Mouse (Mus musculus): ENCODE measurements at regions not wholly inside any gene's neighbourhood (a gene's known extent, or its start where the extent isn't known, plus 50 kb on each side); places are given as distances from the start of the nearest gene placed in this dataset.

DNA sequence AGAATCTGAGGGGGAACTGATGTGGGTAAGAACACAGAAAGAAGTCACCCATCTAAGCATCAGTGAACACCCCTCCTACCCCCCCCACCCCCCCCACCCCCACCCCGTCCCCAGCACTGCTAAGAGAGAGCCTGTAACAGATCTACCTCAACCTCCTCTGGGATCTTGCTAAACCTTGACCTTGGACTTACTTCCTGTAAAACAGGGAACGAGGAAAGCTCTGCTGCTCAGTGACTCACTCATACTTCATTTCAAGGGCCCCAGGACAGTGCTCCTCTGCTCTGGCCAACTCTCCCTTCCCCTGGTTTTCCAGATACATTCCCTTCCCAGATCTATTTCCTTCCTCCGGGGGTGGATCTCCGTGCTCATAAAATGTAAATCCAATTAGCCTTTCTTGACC, 510.4 kb upstream of the Mpdz start:
- TF ChIP-seq E2F4 (IDR thresholded peaks at IDR 0.05; ENCODE audit: borderline replicate concordance, low read depth, low read length) (no peak), CTCF (IDR thresholded peaks at IDR 0.05 in 2 of 3, conservative IDR thresholded peaks at IDR 0.05 in 1 of 3; ENCODE audit: control insufficient read depth in 1 of 3, insufficient read depth in 1 of 3, low read depth in 2 of 3, low read length in 3 of 3, poor library complexity in 1 of 3, severe bottlenecking in 1 of 3) (no peak), POLR2A (IDR thresholded peaks at IDR 0.05; ENCODE audit: control insufficient read depth in 1 of 2, insufficient read depth in 1 of 2, low read depth in 1 of 2, low read length in 2 of 2, poor library complexity in 1 of 2) (no peak), ZMIZ1 (IDR thresholded peaks at IDR 0.05; ENCODE audit: low read depth, low read length) (no peak), TAL1 (IDR thresholded peaks at IDR 0.05; ENCODE audit: low read length) (no peak), TCF12 (IDR thresholded peaks at IDR 0.05; ENCODE audit: low read depth, low read length) (no peak), POLR2AphosphoS2 (IDR thresholded peaks at IDR 0.05; ENCODE audit: low read length) (no peak), RAD21 (IDR thresholded peaks at IDR 0.05; ENCODE audit: low read depth, low read length) (no peak), CHD2 (IDR thresholded peaks at IDR 0.05; ENCODE audit: low read length) (no peak), GATA1 (IDR thresholded peaks at IDR 0.05; ENCODE audit: low read depth, low read length) (no peak), SIN3A (IDR thresholded peaks at IDR 0.05; ENCODE audit: low read length) (no peak), TBP (IDR thresholded peaks at IDR 0.05; ENCODE audit: low read depth, low read length) (no peak), MAZ (IDR thresholded peaks at IDR 0.05; ENCODE audit: low read depth, low read length) (no peak), HCFC1 (IDR thresholded peaks at IDR 0.05; ENCODE audit: low read depth, low read length) (no peak)

Data from MEL (cell line).